Mouse (Mus musculus) neural tube, embryonic 13.5 days (tissue): ENCODE measurements around the gene Sfrp2. TPM values are rescaled to one million over a fixed set of nuclear protein-coding genes. Genes with fewer than 3 reads are reported as not detected.

Source experiments
- ATAC-seq: fragments of 200-750 bp; cut with Nextera tagmentation; 2 replicates; pipeline ENCODE4 v1.8.0; 2017; ENCODE audit warnings: low read depth, mild to moderate bottlenecking, moderate TSS enrichment, moderate library complexity
- H3K27ac ChIP-seq: fragments of 300-500 bp; sonication (generic); replicated peaks from 2 replicates; pipeline ENCODE4 v1.5.1; 2015; ENCODE audit warnings: moderate library complexity, mild to moderate bottlenecking, inconsistent platforms
- H3K27me3 ChIP-seq: fragments of 300-500 bp; sonication (generic); 2 replicates; pipeline ENCODE4 v1.6.1; 2015; ENCODE audit warnings: mild to moderate bottlenecking, inconsistent platforms
- H3K36me3 ChIP-seq: fragments of 300-500 bp; sonication (generic); 2 replicates; pipeline ENCODE4 v1.6.1; 2015; ENCODE audit warnings: mild to moderate bottlenecking, inconsistent platforms
- H3K4me1 ChIP-seq: fragments of 300-500 bp; sonication (generic); replicated peaks from 2 replicates; pipeline ENCODE4 v1.6.1; 2015; ENCODE audit warnings: inconsistent platforms
- H3K4me2 ChIP-seq: fragments of 300-500 bp; sonication (generic); 2 replicates; pipeline ENCODE4 v1.6.1; 2015; ENCODE audit warnings: inconsistent platforms, mild to moderate bottlenecking, moderate library complexity
- H3K4me3 ChIP-seq: fragments of 300-500 bp; sonication (generic); 2 replicates; pipeline ENCODE4 v1.5.1; 2015; ENCODE audit warnings: mild to moderate bottlenecking, inconsistent platforms
- H3K9ac ChIP-seq: fragments of 300-500 bp; sonication (generic); 2 replicates; pipeline ENCODE4 v1.6.1; 2015; ENCODE audit warnings: moderate library complexity, mild to moderate bottlenecking, inconsistent platforms
- H3K9me3 ChIP-seq: fragments of 300-500 bp; sonication (generic); 2 replicates; pipeline ENCODE4 v1.6.1; 2016; ENCODE audit warnings: inconsistent platforms
- WGBS: fragments of 180-500 bp; shearing (Covaris S2); methylation state at CpG from one replicate; pipeline ENCODE4 v1.1.7; 2015; 5-methylcytosine and 5-hydroxymethylcytosine counted together
- polyA plus RNA-seq: library from polyadenylated mRNA; unstranded; fragments of >200 nt; fragmentation: Nextera tagmentation; extraction: Ambion mirVana; gene quantifications from 2 replicates; pipeline ENCODE4 v1.2.1, GENCODE M21; 2015

Sfrp2 gene
- 97.3 and 103 TPM in 2 replicates for polyA plus RNA-seq

DNA sequence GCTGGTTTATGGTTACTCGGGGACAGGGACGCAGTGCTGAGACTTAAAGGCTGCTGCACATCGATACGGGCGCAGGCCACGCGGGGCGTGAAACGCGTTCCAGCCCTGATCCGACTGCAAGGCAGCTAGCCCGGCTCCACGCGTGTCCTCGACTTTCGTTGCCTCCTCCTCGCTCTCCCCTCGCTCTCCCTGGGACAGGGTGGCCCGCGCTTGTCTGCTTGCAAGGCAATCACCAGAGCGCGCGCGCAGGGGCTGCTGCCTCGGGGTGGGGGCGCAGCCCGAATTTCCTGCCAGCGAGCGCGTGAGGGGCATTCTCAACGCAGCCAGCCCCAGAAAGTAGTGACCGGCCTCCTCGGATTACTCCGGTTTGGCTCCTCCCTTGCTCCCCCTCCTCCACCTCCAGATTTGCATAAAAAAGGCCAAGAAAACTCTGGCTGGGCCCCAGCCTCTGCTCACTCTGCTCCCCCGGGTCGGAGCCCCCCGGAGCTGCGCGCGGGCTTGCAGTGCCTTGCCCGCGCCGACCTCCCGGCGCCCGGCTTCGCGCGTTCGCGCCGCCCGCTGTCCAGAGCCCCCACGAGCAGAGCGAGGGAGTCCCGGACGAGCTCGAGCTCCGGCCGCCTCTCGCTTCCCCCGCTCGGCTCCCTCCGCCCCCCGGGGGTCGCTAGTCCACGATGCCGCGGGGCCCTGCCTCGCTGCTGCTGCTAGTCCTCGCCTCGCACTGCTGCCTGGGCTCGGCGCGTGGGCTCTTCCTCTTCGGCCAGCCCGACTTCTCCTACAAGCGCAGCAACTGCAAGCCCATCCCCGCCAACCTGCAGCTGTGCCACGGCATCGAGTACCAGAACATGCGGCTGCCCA lies at the start of gene Sfrp2:
TSS of gene Sfrp2 (plus strand) at position 451 of the 855 bp plus-strand sequence.
- H3K36me3 ChIP-seq = no peaks in the 10 kb centered on the region
- ATAC-seq = peak; percentile 73
- H3K4me3 ChIP-seq = peak within 1 kb of the TSS; percentile 58
- H3K4me2 ChIP-seq = peak within 1 kb of the TSS; percentile 94
- H3K9me3 ChIP-seq = no peaks in the 10 kb centered on the region
- peaks cover 53% of the 10 kb centered on the region for H3K4me1 ChIP-seq
- under 1% methylated on average over 81 of the region's 82 CpGs for WGBS
- peak within 1 kb of the TSS; percentile 33; the same call in 1 of the 2 replicates for H3K27ac ChIP-seq
- peaks cover 44% of the 10 kb centered on the region for H3K27me3 ChIP-seq
- H3K9ac ChIP-seq = peak within 1 kb of the TSS; percentile 82

GRCm38 (mm10) chr3:83717643-83718231 lies 48.4 kb upstream of the Sfrp2 start:
- Histone ChIP-seq H3K36me3 (no peaks in the 10 kb centered on the region), H3K4me1 (peaks cover 6% of the 10 kb centered on the region; the same call in 1 of the 2 replicates), H3K4me3 (no peak overlapping the region), H3K9ac (no peak overlapping the region), H3K27ac (no peak overlapping the region), H3K27me3 (no peaks in the 10 kb centered on the region), H3K4me2 (no peak overlapping the region), H3K9me3 (no peaks in the 10 kb centered on the region)
- ATAC-seq = no peak
- 53% methylated on average over 7 of the region's 7 CpGs for WGBS

DNA sequence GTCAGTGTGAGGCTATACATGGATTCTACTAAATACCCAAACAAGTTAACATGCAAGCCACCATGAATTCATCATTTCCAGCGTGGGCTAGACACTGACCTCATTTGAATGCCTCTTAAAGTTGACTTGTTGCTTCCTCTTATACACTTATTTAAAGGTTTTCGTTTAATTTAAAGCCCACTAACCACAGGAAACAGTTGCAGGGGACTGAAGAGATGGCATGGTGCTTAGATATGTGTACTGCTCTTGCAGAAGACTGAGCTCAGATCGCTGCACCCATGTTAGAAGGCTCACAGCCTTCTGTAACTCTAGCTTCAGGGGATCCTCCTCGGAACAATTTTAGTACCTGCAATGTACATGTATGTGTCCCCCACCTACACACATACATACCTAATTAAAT lies 47.5 kb upstream of the Sfrp2 start:
- Histone ChIP-seq H3K4me1 (peaks cover 6% of the 10 kb centered on the region; the same call in 1 of the 2 replicates), H3K27me3 (no peaks in the 10 kb centered on the region), H3K4me3 (no peak overlapping the region), H3K27ac (no peak overlapping the region), H3K4me2 (no peak overlapping the region), H3K9me3 (no peaks in the 10 kb centered on the region), H3K9ac (no peak overlapping the region), H3K36me3 (no peaks in the 10 kb centered on the region)
- WGBS = 77% methylated on average over 4 of the region's 4 CpGs
- ATAC-seq = no peak

GRCm38 (mm10) chr3:83728223-83728622 lies 37.9 kb upstream of the Sfrp2 start:
- WGBS = 87% methylated on average over 3 of the region's 3 CpGs
- ATAC-seq = no peak

GRCm38 (mm10) chr3:83728675-83729390 lies 37.3 kb upstream of the Sfrp2 start:
- Histone ChIP-seq H3K4me1 (no peaks in the 10 kb centered on the region), H3K27ac (no peak overlapping the region), H3K9me3 (no peaks in the 10 kb centered on the region), H3K36me3 (no peaks in the 10 kb centered on the region), H3K27me3 (no peaks in the 10 kb centered on the region), H3K9ac (no peak overlapping the region), H3K4me2 (no peak overlapping the region), H3K4me3 (no peak overlapping the region)
- no peak for ATAC-seq
- WGBS = 89% methylated on average over 9 of the region's 9 CpGs

More at GRCm38 (mm10) chr3:83728223-83728622, 37.9 kb upstream of the Sfrp2 start:
- no peaks in the 10 kb centered on the region for H3K27me3 ChIP-seq
- H3K9me3 ChIP-seq = no peaks in the 10 kb centered on the region
- no peaks in the 10 kb centered on the region for H3K4me1 ChIP-seq
- H3K9ac ChIP-seq = no peak overlapping the region
- no peak overlapping the region for H3K27ac ChIP-seq
- H3K36me3 ChIP-seq = no peaks in the 10 kb centered on the region
- no peak overlapping the region for H3K4me2 ChIP-seq
- no peak overlapping the region for H3K4me3 ChIP-seq

DNA sequence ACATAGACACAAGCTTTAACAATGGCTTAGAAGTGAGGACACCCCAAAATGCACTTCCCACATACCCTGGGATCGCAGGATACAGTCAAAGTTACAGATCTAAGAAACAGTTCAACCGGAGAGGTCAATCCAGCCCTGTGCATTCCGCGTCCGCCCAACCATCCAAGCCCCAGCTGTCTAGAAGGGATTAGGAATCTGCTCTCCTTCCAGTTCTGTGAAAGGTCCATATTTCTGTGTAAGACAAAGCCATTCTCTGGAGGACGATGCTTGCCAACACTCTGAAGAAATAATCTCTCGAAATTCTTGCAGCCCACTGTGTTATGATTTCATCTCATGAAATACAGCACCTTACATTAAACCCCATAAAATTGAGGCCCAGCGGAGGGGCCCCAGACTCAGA lies 32.1 kb upstream of the Sfrp2 start:
- no peak for ATAC-seq
- H3K27me3 ChIP-seq = no peaks in the 10 kb centered on the region
- WGBS = 92% methylated on average over 8 of the region's 8 CpGs
- no peak overlapping the region for H3K27ac ChIP-seq
- no peaks in the 10 kb centered on the region for H3K4me1 ChIP-seq
- H3K36me3 ChIP-seq = no peaks in the 10 kb centered on the region
- H3K9ac ChIP-seq = no peak overlapping the region
- H3K4me2 ChIP-seq = no peak overlapping the region
- H3K9me3 ChIP-seq = no peaks in the 10 kb centered on the region
- no peak overlapping the region for H3K4me3 ChIP-seq

- no peaks in the 10 kb centered on the region for H3K4me1 ChIP-seq
- no peak for ATAC-seq
- H3K4me3 ChIP-seq = no peak overlapping the region
- no peaks in the 10 kb centered on the region for H3K27me3 ChIP-seq
- no peak overlapping the region for H3K4me2 ChIP-seq
- WGBS = 80% methylated on average over 4 of the region's 4 CpGs
- H3K27ac ChIP-seq = no peak overlapping the region
- no peak overlapping the region for H3K9ac ChIP-seq
- no peaks in the 10 kb centered on the region for H3K36me3 ChIP-seq
- no peaks in the 10 kb centered on the region for H3K9me3 ChIP-seq
These were observed 29.1 kb upstream of the Sfrp2 start for GRCm38 (mm10) chr3:83736980-83737379.

- no peaks in the 10 kb centered on the region for H3K4me1 ChIP-seq
- H3K27me3 ChIP-seq = no peaks in the 10 kb centered on the region
- H3K9ac ChIP-seq = no peak overlapping the region
- no peak for ATAC-seq
- no peak overlapping the region for H3K4me2 ChIP-seq
- no peaks in the 10 kb centered on the region for H3K36me3 ChIP-seq
- WGBS = 75% methylated on average over 2 of the region's 2 CpGs
- no peak overlapping the region for H3K4me3 ChIP-seq
- no peak overlapping the region for H3K27ac ChIP-seq
- H3K9me3 ChIP-seq = no peaks in the 10 kb centered on the region
These were observed 25.9 kb upstream of the Sfrp2 start for GRCm38 (mm10) chr3:83740246-83740645.

DNA sequence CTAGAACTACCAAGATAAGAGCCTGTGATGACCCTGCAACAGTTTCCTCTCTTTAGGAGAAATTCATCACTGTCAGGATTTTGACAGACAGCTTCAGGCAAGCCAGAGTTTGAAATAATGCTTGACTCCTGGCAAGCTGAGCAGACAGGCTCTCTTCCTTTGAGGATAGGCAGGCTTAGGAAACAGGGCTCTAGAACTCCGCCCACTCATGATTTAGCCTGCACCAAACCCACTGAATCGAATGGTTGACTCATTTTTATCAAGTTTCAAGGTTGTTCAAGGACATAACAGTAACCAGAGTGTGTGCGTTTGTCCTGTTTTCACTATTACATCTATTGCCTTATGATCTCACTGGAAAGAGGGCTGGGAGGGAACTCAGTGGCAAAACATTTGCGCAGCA lies 18.8 kb upstream of the Sfrp2 start:
- no peak for ATAC-seq
- Histone ChIP-seq H3K9ac (no peak overlapping the region), H3K27ac (no peak overlapping the region), H3K4me2 (no peak overlapping the region), H3K4me3 (no peak overlapping the region), H3K36me3 (no peaks in the 10 kb centered on the region), H3K9me3 (no peaks in the 10 kb centered on the region), H3K27me3 (no peaks in the 10 kb centered on the region), H3K4me1 (peaks cover 15% of the 10 kb centered on the region; the same call in 1 of the 2 replicates)
- WGBS = 82% methylated on average over 4 of the region's 4 CpGs

DNA sequence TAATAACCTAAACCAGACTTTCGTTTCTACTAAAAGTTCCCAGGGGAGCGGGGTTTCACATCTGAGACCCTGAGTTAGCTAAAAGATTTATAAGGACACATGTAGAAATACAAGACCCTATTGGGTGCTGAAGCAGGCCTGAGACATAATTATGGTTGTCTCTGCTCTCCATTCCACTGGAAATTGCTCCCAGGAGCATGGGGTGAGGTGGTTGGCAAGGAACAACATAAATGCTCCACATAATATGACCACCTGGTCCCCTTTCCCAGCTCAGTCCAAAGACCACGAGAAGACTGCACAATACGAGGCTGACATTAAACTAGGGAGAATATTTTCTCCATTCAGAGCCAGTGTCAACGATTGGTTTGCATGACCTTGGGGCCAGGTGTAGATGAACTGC lies 18.2 kb upstream of the Sfrp2 start:
- 42% methylated on average over 5 of the region's 5 CpGs for WGBS

GRCm38 (mm10) chr3:83751625-83752024 lies 14.5 kb upstream of the Sfrp2 start:
- 36% methylated on average over 2 of the region's 2 CpGs for WGBS
- no peak overlapping the region for H3K4me3 ChIP-seq
- H3K27ac ChIP-seq = no peak overlapping the region
- no peak for ATAC-seq
- no peaks in the 10 kb centered on the region for H3K27me3 ChIP-seq
- no peaks in the 10 kb centered on the region for H3K9me3 ChIP-seq
- H3K9ac ChIP-seq = no peak overlapping the region
- peaks cover 20% of the 10 kb centered on the region for H3K4me1 ChIP-seq
- no peak overlapping the region for H3K4me2 ChIP-seq
- no peaks in the 10 kb centered on the region for H3K36me3 ChIP-seq

More for the DNA sequence above, 18.2 kb upstream of the Sfrp2 start:
- Histone ChIP-seq H3K4me1 (peaks cover 15% of the 10 kb centered on the region; the same call in 1 of the 2 replicates), H3K4me2 (no peak overlapping the region), H3K27me3 (no peaks in the 10 kb centered on the region), H3K27ac (no peak overlapping the region), H3K36me3 (no peaks in the 10 kb centered on the region), H3K9me3 (no peaks in the 10 kb centered on the region), H3K9ac (no peak overlapping the region), H3K4me3 (no peak overlapping the region)
- ATAC-seq = no peak

GRCm38 (mm10) chr3:83752196-83752595 lies 13.9 kb upstream of the Sfrp2 start:
- H3K4me1 ChIP-seq = peaks cover 20% of the 10 kb centered on the region

More at GRCm38 (mm10) chr3:83752196-83752595, 13.9 kb upstream of the Sfrp2 start:
- H3K4me2 ChIP-seq = no peak overlapping the region
- no peaks in the 10 kb centered on the region for H3K9me3 ChIP-seq
- no peak overlapping the region for H3K9ac ChIP-seq
- H3K36me3 ChIP-seq = no peaks in the 10 kb centered on the region
- H3K27me3 ChIP-seq = no peaks in the 10 kb centered on the region
- ATAC-seq = no peak
- WGBS = 87% methylated on average over 5 of the region's 5 CpGs
- H3K27ac ChIP-seq = no peak overlapping the region
- H3K4me3 ChIP-seq = no peak overlapping the region
